Mouse (Mus musculus): ENCODE data around the gene Kif22. TPM values are rescaled to one million over a fixed set of nuclear protein-coding genes. Genes with fewer than 3 reads are reported as not detected.

Gene Kif22
- polyA plus RNA-seq, 1 experiment, result 75.4 TPM

GRCm38 (mm10) chr7:127026616-127026983 lies 15.7 kb downstream of the Kif22 start:
- peaks cover 20% of the 10 kb centered on the region for H3K79me3 ChIP-seq (ENCODE audit: low read depth)
- peaks cover 63% of the 10 kb centered on the region for H3K36me3 ChIP-seq (ENCODE audit: control insufficient read depth, insufficient read depth)
- TF ChIP-seq USF1 (IDR thresholded peaks at IDR 0.05; ENCODE audit: low read depth) (no peak), FOSL1 (IDR thresholded peaks at IDR 0.05; ENCODE audit: insufficient read depth, low read length, poor library complexity, severe bottlenecking) (no peak), MYOD1 (IDR thresholded peaks at IDR 0.05; ENCODE audit: control insufficient read depth, insufficient read length, low read depth) (no peak), CTCF (IDR thresholded peaks at IDR 0.05; ENCODE audit: control insufficient read depth, insufficient read depth, insufficient read length) (no peak), MYOG (IDR thresholded peaks at IDR 0.05; ENCODE audit: control insufficient read depth, extremely low read depth, insufficient read length) (no peak), MAX (IDR thresholded peaks at IDR 0.05) (no peak), CEBPB (IDR thresholded peaks at IDR 0.05; ENCODE audit: low read depth) (no peak)
- H3K79me2 ChIP-seq (ENCODE audit: control insufficient read depth, insufficient read depth), result peaks cover 33% of the 10 kb centered on the region
- peak overlapping the region; percentile 61 for H3K4me3 ChIP-seq (ENCODE audit: insufficient read depth, poor library complexity, severe bottlenecking)
- peak overlapping the region; percentile 94 for H3ac ChIP-seq (ENCODE audit: control insufficient read depth, insufficient read length, low read depth)
- H3K27me3 ChIP-seq (ENCODE audit: control insufficient read depth, insufficient read depth, insufficient read length), result no peaks in the 10 kb centered on the region

- Histone ChIP-seq H3K27me3 (ENCODE audit: control insufficient read depth, insufficient read depth, insufficient read length) (no peaks in the 10 kb centered on the region), H3ac (ENCODE audit: control insufficient read depth, insufficient read length, low read depth) (peak overlapping the region; percentile 94), H3K4me3 (ENCODE audit: insufficient read depth, poor library complexity, severe bottlenecking) (peak overlapping the region; percentile 61), H3K79me3 (ENCODE audit: low read depth) (peaks cover 20% of the 10 kb centered on the region), H3K79me2 (ENCODE audit: control insufficient read depth, insufficient read depth) (peaks cover 33% of the 10 kb centered on the region), H3K36me3 (ENCODE audit: control insufficient read depth, insufficient read depth) (peaks cover 59% of the 10 kb centered on the region)
- TF ChIP-seq MYOD1 (IDR thresholded peaks at IDR 0.05; ENCODE audit: control insufficient read depth, insufficient read length, low read depth) (no peak), CTCF (IDR thresholded peaks at IDR 0.05; ENCODE audit: control insufficient read depth, insufficient read depth, insufficient read length) (no peak), FOSL1 (IDR thresholded peaks at IDR 0.05; ENCODE audit: insufficient read depth, low read length, poor library complexity, severe bottlenecking) (no peak), MAX (IDR thresholded peaks at IDR 0.05) (no peak), USF1 (IDR thresholded peaks at IDR 0.05; ENCODE audit: low read depth) (no peak), MYOG (IDR thresholded peaks at IDR 0.05; ENCODE audit: control insufficient read depth, extremely low read depth, insufficient read length) (no peak), CEBPB (IDR thresholded peaks at IDR 0.05; ENCODE audit: low read depth) (no peak)
Measured at GRCm38 (mm10) chr7:127026161-127026600, 16.1 kb downstream of the Kif22 start.

GRCm38 (mm10) chr7:127025556-127026160 lies 16.6 kb downstream of the Kif22 start:
- TF ChIP-seq USF1 (IDR thresholded peaks at IDR 0.05; ENCODE audit: low read depth), result no peak
- TF ChIP-seq CEBPB (IDR thresholded peaks at IDR 0.05; ENCODE audit: low read depth), result no peak
- H3K79me2 ChIP-seq (ENCODE audit: control insufficient read depth, insufficient read depth), result peaks cover 33% of the 10 kb centered on the region
- peaks cover 53% of the 10 kb centered on the region for H3K36me3 ChIP-seq (ENCODE audit: control insufficient read depth, insufficient read depth)
- peak overlapping the region; percentile 94 for H3ac ChIP-seq (ENCODE audit: control insufficient read depth, insufficient read length, low read depth)
- no peaks in the 10 kb centered on the region for H3K27me3 ChIP-seq (ENCODE audit: control insufficient read depth, insufficient read depth, insufficient read length)
- peaks cover 20% of the 10 kb centered on the region for H3K79me3 ChIP-seq (ENCODE audit: low read depth)
- peak overlapping the region; percentile 61 for H3K4me3 ChIP-seq (ENCODE audit: insufficient read depth, poor library complexity, severe bottlenecking)

GRCm38 (mm10) chr7:127024755-127025555 lies 17.3 kb downstream of the Kif22 start:
- peaks cover 46% of the 10 kb centered on the region for H3K36me3 ChIP-seq (ENCODE audit: control insufficient read depth, insufficient read depth)

GRCm38 (mm10) chr7:127023896-127024690 lies 18.2 kb downstream of the Kif22 start:
- Histone ChIP-seq H3K27me3 (ENCODE audit: control insufficient read depth, insufficient read depth, insufficient read length) (no peaks in the 10 kb centered on the region), H3ac (ENCODE audit: control insufficient read depth, insufficient read length, low read depth) (peak overlapping the region; percentile 94), H3K79me2 (ENCODE audit: control insufficient read depth, insufficient read depth) (peaks cover 33% of the 10 kb centered on the region), H3K36me3 (ENCODE audit: control insufficient read depth, insufficient read depth) (peaks cover 41% of the 10 kb centered on the region), H3K79me3 (ENCODE audit: low read depth) (peaks cover 20% of the 10 kb centered on the region), H3K4me3 (ENCODE audit: insufficient read depth, poor library complexity, severe bottlenecking) (peak overlapping the region; percentile 61)
- no peak for TF ChIP-seq CEBPB (IDR thresholded peaks at IDR 0.05; ENCODE audit: low read depth)
- no peak for TF ChIP-seq FOSL1 (IDR thresholded peaks at IDR 0.05; ENCODE audit: insufficient read depth, low read length, poor library complexity, severe bottlenecking)
- no peak for TF ChIP-seq USF1 (IDR thresholded peaks at IDR 0.05; ENCODE audit: low read depth)
- TF ChIP-seq CTCF (IDR thresholded peaks at IDR 0.05; ENCODE audit: control insufficient read depth, insufficient read depth, insufficient read length), result no peak
- TF ChIP-seq MAX (IDR thresholded peaks at IDR 0.05), result no peak
- no peak for TF ChIP-seq MYOG (IDR thresholded peaks at IDR 0.05; ENCODE audit: control insufficient read depth, extremely low read depth, insufficient read length)
- TF ChIP-seq MYOD1 (IDR thresholded peaks at IDR 0.05; ENCODE audit: control insufficient read depth, insufficient read length, low read depth), result no peak

More at GRCm38 (mm10) chr7:127024755-127025555, 17.3 kb downstream of the Kif22 start:
- Histone ChIP-seq H3K4me3 (ENCODE audit: insufficient read depth, poor library complexity, severe bottlenecking) (peak overlapping the region; percentile 61), H3K79me2 (ENCODE audit: control insufficient read depth, insufficient read depth) (peaks cover 33% of the 10 kb centered on the region), H3K27me3 (ENCODE audit: control insufficient read depth, insufficient read depth, insufficient read length) (no peaks in the 10 kb centered on the region), H3K79me3 (ENCODE audit: low read depth) (peaks cover 20% of the 10 kb centered on the region), H3ac (ENCODE audit: control insufficient read depth, insufficient read length, low read depth) (peak overlapping the region; percentile 94)
- peak; percentile 84 for TF ChIP-seq MAX (IDR thresholded peaks at IDR 0.05)
- TF ChIP-seq FOSL1 (IDR thresholded peaks at IDR 0.05; ENCODE audit: insufficient read depth, low read length, poor library complexity, severe bottlenecking), result no peak
- no peak for TF ChIP-seq CEBPB (IDR thresholded peaks at IDR 0.05; ENCODE audit: low read depth)
- TF ChIP-seq MYOG (IDR thresholded peaks at IDR 0.05; ENCODE audit: control insufficient read depth, extremely low read depth, insufficient read length), result no peak
- no peak for TF ChIP-seq MYOD1 (IDR thresholded peaks at IDR 0.05; ENCODE audit: control insufficient read depth, insufficient read length, low read depth)
- TF ChIP-seq CTCF (IDR thresholded peaks at IDR 0.05; ENCODE audit: control insufficient read depth, insufficient read depth, insufficient read length), result peak; percentile 82
- peak; percentile 25 for TF ChIP-seq USF1 (IDR thresholded peaks at IDR 0.05; ENCODE audit: low read depth)
